Mouse (Mus musculus) liver, embryonic 16.5 days (tissue): ENCODE results near the gene Mvd. TPM values are rescaled to one million over a fixed set of nuclear protein-coding genes. Genes with fewer than 3 reads are reported as not detected.

ENCODE experiments used
- ATAC-seq: fragments of 200-750 bp; cut with Nextera tagmentation; 2 replicates; pipeline ENCODE4 v1.8.0; 2017; ENCODE audit warnings: low read depth, mild to moderate bottlenecking, moderate number of reproducible peaks, moderate library complexity
- H3K27ac ChIP-seq: fragments of 300-500 bp; sonication (generic); 2 replicates; pipeline ENCODE4 v1.5.1; 2014; ENCODE audit warnings: mild to moderate bottlenecking, low read length
- H3K27me3 ChIP-seq: fragments of 300-500 bp; sonication (generic); 2 replicates; pipeline ENCODE4 v1.6.1; 2014; ENCODE audit warnings: low read depth, low read length, mixed read lengths; ENCODE audit not compliant: control insufficient read depth, insufficient read depth
- H3K36me3 ChIP-seq: fragments of 300-500 bp; sonication (generic); 2 replicates; pipeline ENCODE4 v1.6.1; 2014; ENCODE audit warnings: mild to moderate bottlenecking; ENCODE audit not compliant: control insufficient read depth, insufficient read depth
- H3K4me1 ChIP-seq: fragments of 300-500 bp; sonication (generic); 2 replicates; pipeline ENCODE4 v1.6.1; 2014; ENCODE audit warnings: low read depth, low read length, mixed read lengths; ENCODE audit not compliant: control insufficient read depth
- H3K4me2 ChIP-seq: fragments of 300-500 bp; sonication (generic); 2 replicates; pipeline ENCODE4 v1.6.1; 2014; ENCODE audit warnings: low read depth, low read length, mixed read lengths
- H3K4me3 ChIP-seq: fragments of 300-500 bp; sonication (generic); 2 replicates; pipeline ENCODE4 v1.5.1; 2014; ENCODE audit warnings: low read depth, mild to moderate bottlenecking, low read length
- H3K9ac ChIP-seq: fragments of 300-500 bp; sonication (generic); 2 replicates; pipeline ENCODE4 v1.6.1; 2014; ENCODE audit warnings: low read depth, low read length
- H3K9me3 ChIP-seq: fragments of 300-500 bp; sonication (generic); replicated peaks from 2 replicates; pipeline ENCODE4 v1.6.1; 2016; ENCODE audit warnings: low read length; ENCODE audit not compliant: control insufficient read depth
- WGBS: fragments of 180-500 bp; shearing (Covaris S2); extraction: QIAGEN DNeasy Blood & Tissue Kit; methylation state at CpG from one replicate; pipeline ENCODE4 v1.1.7; 2014; ENCODE audit not compliant: insufficient replicate concordance; 5-methylcytosine and 5-hydroxymethylcytosine counted together
- polyA plus RNA-seq: library from polyadenylated mRNA; unstranded; fragments of >200 nt; fragmentation: Nextera tagmentation; extraction: Ambion mirVana; gene quantifications from 2 replicates; pipeline ENCODE4 v1.2.1, GENCODE M21; 2015

The Mvd gene
- polyA plus RNA-seq: 21.8 and 23.2 TPM in 2 replicates

- peak; percentile 98 for ATAC-seq
- under 1% methylated on average over 47 of the region's 47 CpGs for WGBS
Observed at GRCm38 (mm10) chr8:122443262-122444006, at the start of gene Mvd. TSS of gene Mvd (minus strand) at chr8:122443422.

GRCm38 (mm10) chr8:122488387-122488786, 45.2 kb upstream of the Mvd start:
- Histone ChIP-seq H3K9me3 (no peaks in the 10 kb centered on the region), H3K27ac (no peak overlapping the region), H3K9ac (no peak overlapping the region), H3K36me3 (peaks cover 93% of the 10 kb centered on the region), H3K4me3 (no peak overlapping the region), H3K27me3 (no peaks in the 10 kb centered on the region), H3K4me2 (no peak overlapping the region), H3K4me1 (no peaks in the 10 kb centered on the region)
- no peak for ATAC-seq
- WGBS: 92% methylated on average over 9 of the region's 9 CpGs

More at GRCm38 (mm10) chr8:122443262-122444006, at the start of gene Mvd:
- Histone ChIP-seq H3K9me3 (no peaks in the 10 kb centered on the region), H3K27ac (peak within 1 kb of the TSS; percentile 93), H3K9ac (peak within 1 kb of the TSS; percentile 89), H3K36me3 (no peaks in the 10 kb centered on the region; the same call in 1 of the 2 replicates), H3K4me2 (peak within 1 kb of the TSS; percentile 99), H3K27me3 (no peaks in the 10 kb centered on the region), H3K4me1 (peaks cover 29% of the 10 kb centered on the region), H3K4me3 (peak within 1 kb of the TSS; percentile 87)

DNA sequence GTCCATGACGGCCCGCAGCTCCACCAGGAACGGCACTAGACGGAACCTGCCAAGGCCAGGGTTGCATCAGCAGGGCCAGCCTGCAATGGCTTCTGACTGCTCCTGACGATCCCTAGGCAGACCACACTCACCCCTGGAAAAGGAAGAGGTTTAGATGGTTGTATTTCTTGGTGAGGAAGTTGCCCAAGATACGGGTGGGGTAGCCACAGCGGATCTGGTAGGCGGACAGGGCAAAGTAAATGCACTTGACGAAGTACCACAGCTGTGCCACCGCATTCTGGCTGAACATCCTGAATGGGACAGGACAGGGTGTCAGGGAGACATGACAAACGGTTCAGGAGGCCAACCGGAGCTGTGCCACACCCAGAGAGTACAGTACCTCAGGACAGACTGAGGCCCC, 41.6 kb upstream of the Mvd start:
- no peak for ATAC-seq
- Histone ChIP-seq H3K9me3 (no peaks in the 10 kb centered on the region), H3K4me3 (no peak overlapping the region), H3K36me3 (peaks cover 93% of the 10 kb centered on the region), H3K27me3 (no peaks in the 10 kb centered on the region), H3K4me2 (no peak overlapping the region), H3K4me1 (no peaks in the 10 kb centered on the region), H3K9ac (no peak overlapping the region), H3K27ac (no peak overlapping the region; the same call in 1 of the 2 replicates)
- 75% methylated on average over 12 of the region's 12 CpGs for WGBS

DNA sequence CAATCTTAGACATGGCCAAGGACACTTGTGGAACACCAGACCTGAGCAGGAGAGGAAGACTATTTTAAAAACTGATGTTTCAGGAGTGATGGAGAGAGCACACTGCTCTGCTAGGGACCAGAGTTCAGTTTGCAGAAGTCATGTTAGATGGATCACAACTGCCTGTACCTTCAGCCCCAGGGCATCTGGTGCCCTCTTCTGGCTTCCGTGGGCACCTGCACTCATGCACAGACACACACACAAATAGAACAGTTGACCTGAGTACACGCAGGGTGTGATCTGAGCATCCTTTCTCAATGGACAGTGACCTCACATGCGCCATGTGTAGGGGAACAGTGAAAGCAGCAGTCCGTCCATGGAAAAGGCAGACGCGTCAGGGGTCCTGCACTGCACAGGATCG, 40.7 kb upstream of the Mvd start:
- no peaks in the 10 kb centered on the region for H3K4me1 ChIP-seq
- no peaks in the 10 kb centered on the region for H3K27me3 ChIP-seq
- H3K9me3 ChIP-seq: no peaks in the 10 kb centered on the region
- no peak overlapping the region for H3K4me2 ChIP-seq
- H3K27ac ChIP-seq: no peak overlapping the region
- no peak overlapping the region for H3K9ac ChIP-seq
- no peak overlapping the region for H3K4me3 ChIP-seq
- 95% methylated on average over 7 of the region's 7 CpGs for WGBS
- no peak for ATAC-seq
- H3K36me3 ChIP-seq: peaks cover 92% of the 10 kb centered on the region

DNA sequence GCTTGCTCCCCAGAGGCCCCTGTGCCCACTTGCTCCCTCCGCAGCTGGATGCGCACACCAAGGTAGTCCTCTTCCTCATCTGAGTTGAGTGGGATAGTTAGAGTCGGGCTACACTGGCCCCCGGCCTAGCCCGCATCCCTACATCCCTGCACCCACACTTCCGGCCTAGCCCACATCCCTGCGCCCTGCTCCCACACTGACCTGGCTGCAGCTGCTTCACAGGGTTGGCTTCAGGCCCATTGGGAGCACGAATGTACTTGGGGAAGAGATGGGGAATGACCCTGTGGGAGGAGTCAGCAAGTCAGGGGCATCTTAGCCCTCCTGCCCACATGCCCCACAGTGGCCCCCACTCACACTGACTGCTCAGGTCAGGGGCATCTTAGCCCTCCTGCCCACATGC, 39.2 kb upstream of the Mvd start:
- Histone ChIP-seq H3K9ac (no peak overlapping the region), H3K4me2 (no peak overlapping the region), H3K9me3 (no peaks in the 10 kb centered on the region), H3K4me3 (no peak overlapping the region), H3K36me3 (peaks cover 80% of the 10 kb centered on the region), H3K27me3 (no peaks in the 10 kb centered on the region), H3K27ac (no peak overlapping the region), H3K4me1 (no peaks in the 10 kb centered on the region)
- 90% methylated on average over 8 of the region's 8 CpGs for WGBS
- ATAC-seq: no peak

DNA sequence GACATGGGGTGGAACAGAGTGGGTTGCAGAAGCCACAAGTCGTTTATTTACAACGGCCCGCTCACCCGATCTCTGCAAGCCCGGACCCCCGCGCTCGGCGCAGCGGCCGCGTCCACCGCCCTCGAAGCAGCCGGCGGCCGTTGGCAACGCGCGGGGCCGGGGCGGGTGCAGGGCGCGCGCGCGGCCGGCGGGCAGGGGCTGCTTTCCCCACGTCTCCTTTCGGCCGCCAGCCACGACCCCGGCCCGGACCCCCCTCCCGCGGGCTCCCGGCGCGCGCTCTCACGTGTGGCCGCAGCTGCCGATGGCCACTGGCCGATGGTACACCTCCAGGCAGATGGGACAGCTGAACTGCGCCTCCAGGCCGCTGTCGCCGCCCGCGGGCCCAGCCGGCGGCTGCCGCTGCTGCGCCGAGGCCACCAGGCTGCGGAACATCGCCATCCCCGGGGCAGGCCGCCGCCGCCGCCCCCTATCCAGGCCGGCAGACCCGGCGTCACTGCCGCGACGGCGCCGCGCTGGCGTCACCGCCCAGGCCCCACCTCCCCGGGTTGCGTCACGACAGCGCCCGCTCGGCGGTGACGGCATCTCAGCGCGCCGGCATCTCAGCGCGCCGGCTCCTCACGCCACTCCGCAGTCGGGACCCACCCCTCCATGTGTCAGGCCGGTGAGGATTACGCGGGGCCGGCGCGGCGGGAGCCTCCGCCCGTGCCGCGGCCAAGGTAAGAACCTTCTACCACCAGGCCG, 32.5 kb upstream of the Mvd start, which contains the start of the genes Rnf166 and Ctu2:
TSS of gene Rnf166 (minus strand) at position 485 of the 741 bp plus-strand sequence.
TSS of gene Ctu2 (plus strand) at position 564 of the 741 bp plus-strand sequence.
- under 1% methylated on average over 93 of the region's 103 CpGs for WGBS
- Histone ChIP-seq H3K9me3 (no peaks in the 10 kb centered on the region), H3K4me2 (peak within 1 kb of the TSS; percentile 83)

DNA sequence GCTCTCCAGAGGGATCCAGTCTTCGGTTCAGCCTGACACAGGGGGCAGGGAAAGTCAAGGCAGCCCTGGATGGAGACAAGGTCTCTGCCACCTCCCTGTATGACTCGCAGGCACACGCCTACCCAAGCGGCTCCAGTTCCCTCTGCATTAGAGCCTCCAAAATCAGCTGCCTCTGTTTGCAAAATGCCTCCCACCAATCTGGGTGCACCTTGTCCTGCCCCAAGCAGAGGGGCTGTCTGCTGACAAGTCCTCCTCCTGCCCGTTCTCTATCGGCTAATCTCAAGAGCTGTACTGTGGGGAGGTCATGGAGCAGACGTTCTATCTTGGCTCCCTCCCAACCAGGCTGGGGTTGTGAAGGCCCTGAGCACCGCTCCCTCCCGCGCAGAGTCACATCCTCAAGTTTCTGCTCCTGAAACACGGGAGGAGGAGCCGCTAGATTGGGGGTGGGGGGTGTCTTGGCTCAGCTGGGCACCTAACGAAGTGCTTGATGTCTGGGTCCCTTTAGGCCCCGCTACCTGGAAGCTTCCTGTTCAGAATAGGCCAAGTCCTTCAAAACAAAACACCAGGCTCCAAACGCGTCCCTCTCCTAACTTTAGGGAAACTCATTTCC, 31.8 kb upstream of the Mvd start:
- Histone ChIP-seq H3K27ac (peak overlapping the region; percentile 10), H3K9me3 (no peaks in the 10 kb centered on the region), H3K27me3 (no peaks in the 10 kb centered on the region), H3K4me3 (peak overlapping the region; percentile 73), H3K36me3 (peaks cover 12% of the 10 kb centered on the region), H3K4me1 (peaks cover 24% of the 10 kb centered on the region), H3K4me2 (peak overlapping the region; percentile 83), H3K9ac (peak overlapping the region; percentile 74)
- ATAC-seq: peak; percentile 23; the same call in 1 of the 2 replicates
- WGBS: 3% methylated on average over 16 of the region's 16 CpGs

More for the DNA sequence above, 32.5 kb upstream of the Mvd start, which contains the start of the genes Rnf166 and Ctu2:
- Histone ChIP-seq H3K4me1 (peaks cover 24% of the 10 kb centered on the region), H3K27me3 (no peaks in the 10 kb centered on the region), H3K9ac (peak within 1 kb of the TSS; percentile 74), H3K4me3 (peak within 1 kb of the TSS; percentile 73), H3K27ac (peak within 1 kb of the TSS; percentile 10), H3K36me3 (peaks cover 13% of the 10 kb centered on the region)
- peak; percentile 87 for ATAC-seq

DNA sequence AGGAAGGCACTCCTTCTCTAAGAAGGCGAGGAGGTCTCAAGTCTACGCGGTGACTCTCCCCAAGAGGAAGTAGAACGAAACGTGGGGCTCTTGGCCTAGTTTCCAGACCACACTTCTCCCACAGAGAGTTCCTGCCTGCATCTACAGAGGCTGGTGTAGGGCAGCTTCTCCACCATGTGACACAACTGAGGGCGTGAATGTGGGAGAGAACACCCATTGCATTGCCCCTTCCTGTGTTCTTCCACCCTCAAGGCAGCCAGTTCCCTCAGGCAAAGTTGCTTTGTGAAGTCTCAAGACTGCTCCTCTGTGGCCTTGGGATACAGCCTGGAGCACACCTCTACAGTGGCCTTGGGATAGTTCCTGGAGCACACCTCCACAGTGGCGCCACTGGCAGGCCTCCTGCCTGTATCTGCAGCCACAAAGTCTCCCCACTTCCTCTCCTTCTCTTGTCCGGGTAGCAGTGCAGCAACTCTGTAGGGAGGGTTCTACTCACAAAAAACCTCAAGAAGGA, 30.7 kb upstream of the Mvd start:
- Histone ChIP-seq H3K4me1 (peaks cover 28% of the 10 kb centered on the region), H3K4me2 (no peak overlapping the region), H3K9me3 (no peaks in the 10 kb centered on the region), H3K27ac (peak overlapping the region; percentile 70), H3K9ac (no peak overlapping the region), H3K36me3 (peaks cover 3% of the 10 kb centered on the region), H3K4me3 (no peak overlapping the region), H3K27me3 (no peaks in the 10 kb centered on the region)
- no peak for ATAC-seq
- 35% methylated on average over 8 of the region's 8 CpGs for WGBS
